Mouse (Mus musculus): ENCODE measurements around the gene Tmem179.

Tmem179 gene

GRCm38 (mm10) chr12:112537233-112537632 is 20.7 kb upstream of the Tmem179 start:
- DNase-seq (ENCODE audit: low spot score) = peak; percentile 32

- no peak for DNase-seq (ENCODE audit: low spot score)
These were observed 17.2 kb upstream of the Tmem179 start for GRCm38 (mm10) chr12:112533758-112534157.

GRCm38 (mm10) chr12:112518105-112518504 is 1.6 kb upstream of the Tmem179 start:
- DNase-seq (ENCODE audit: low spot score) = no peak

- DNase-seq (ENCODE audit: low spot score) = no peak
These were observed 1.6 kb downstream of the Tmem179 start for GRCm38 (mm10) chr12:112514897-112515296.

GRCm38 (mm10) chr12:112510733-112511372 is 5.7 kb downstream of the Tmem179 start:
- DNase-seq (ENCODE audit: low spot score) = peak; percentile 58

- no peak for DNase-seq (ENCODE audit: low spot score)
These were observed 6.2 kb downstream of the Tmem179 start for GRCm38 (mm10) chr12:112510365-112510732.

GRCm38 (mm10) chr12:112507984-112508383 is 8.6 kb downstream of the Tmem179 start:
- DNase-seq (ENCODE audit: low spot score) = no peak

GRCm38 (mm10) chr12:112507264-112507663 is 9.3 kb downstream of the Tmem179 start:
- DNase-seq (ENCODE audit: low spot score) = no peak

- DNase-seq (ENCODE audit: low spot score) = no peak
These were observed 10.3 kb downstream of the Tmem179 start for GRCm38 (mm10) chr12:112506267-112506666.

- DNase-seq (ENCODE audit: low spot score) = no peak
These were observed 13.4 kb downstream of the Tmem179 start for GRCm38 (mm10) chr12:112503003-112503771.

GRCm38 (mm10) chr12:112498683-112499082 is 17.9 kb downstream of the Tmem179 start:
- no peak for DNase-seq (ENCODE audit: low spot score)

GRCm38 (mm10) chr12:112497731-112498130 is 18.8 kb downstream of the Tmem179 start:
- DNase-seq (ENCODE audit: low spot score) = no peak

GRCm38 (mm10) chr12:112496136-112496535 is 20.4 kb downstream of the Tmem179 start:
- DNase-seq (ENCODE audit: low spot score) = no peak

- DNase-seq (ENCODE audit: low spot score) = no peak
These were observed 26.1 kb downstream of the Tmem179 start for GRCm38 (mm10) chr12:112490444-112490939.

GRCm38 (mm10) chr12:112489535-112489934 is 27.0 kb downstream of the Tmem179 start:
- DNase-seq (ENCODE audit: low spot score) = no peak

GRCm38 (mm10) chr12:112489134-112489533 is 27.4 kb downstream of the Tmem179 start, which contains the start of gene A530016L24Rik:
Gene A530016L24Rik, plus strand, starts transcription at chr12:112489448.
- DNase-seq (ENCODE audit: low spot score) = no peak

GRCm38 (mm10) chr12:112473777-112474176 is 42.8 kb downstream of the Tmem179 start:
- peak; percentile 93 for DNase-seq (ENCODE audit: low spot score)

GRCm38 (mm10) chr12:112470216-112470615 is 46.3 kb downstream of the Tmem179 start:
- no peak for DNase-seq (ENCODE audit: low spot score)

- no peak for DNase-seq (ENCODE audit: low spot score)
These were observed 47.2 kb downstream of the Tmem179 start for GRCm38 (mm10) chr12:112469393-112469792.

GRCm38 (mm10) chr12:112467387-112467786 is 49.2 kb downstream of the Tmem179 start:
- no peak for DNase-seq (ENCODE audit: low spot score)

- DNase-seq (ENCODE audit: low spot score) = no peak
These were observed 50.6 kb downstream of the Tmem179 start for GRCm38 (mm10) chr12:112465928-112466327.

- no peak for DNase-seq (ENCODE audit: low spot score)
These were observed 52.0 kb downstream of the Tmem179 start for GRCm38 (mm10) chr12:112464516-112464915.

- DNase-seq (ENCODE audit: low spot score) = no peak
These were observed 52.6 kb downstream of the Tmem179 start for GRCm38 (mm10) chr12:112463750-112464444.

Measured in retina, embryonic 14.5 days (tissue).